ENCODE assay signal across 11 mouse cellular contexts in the genomic region with DNA sequence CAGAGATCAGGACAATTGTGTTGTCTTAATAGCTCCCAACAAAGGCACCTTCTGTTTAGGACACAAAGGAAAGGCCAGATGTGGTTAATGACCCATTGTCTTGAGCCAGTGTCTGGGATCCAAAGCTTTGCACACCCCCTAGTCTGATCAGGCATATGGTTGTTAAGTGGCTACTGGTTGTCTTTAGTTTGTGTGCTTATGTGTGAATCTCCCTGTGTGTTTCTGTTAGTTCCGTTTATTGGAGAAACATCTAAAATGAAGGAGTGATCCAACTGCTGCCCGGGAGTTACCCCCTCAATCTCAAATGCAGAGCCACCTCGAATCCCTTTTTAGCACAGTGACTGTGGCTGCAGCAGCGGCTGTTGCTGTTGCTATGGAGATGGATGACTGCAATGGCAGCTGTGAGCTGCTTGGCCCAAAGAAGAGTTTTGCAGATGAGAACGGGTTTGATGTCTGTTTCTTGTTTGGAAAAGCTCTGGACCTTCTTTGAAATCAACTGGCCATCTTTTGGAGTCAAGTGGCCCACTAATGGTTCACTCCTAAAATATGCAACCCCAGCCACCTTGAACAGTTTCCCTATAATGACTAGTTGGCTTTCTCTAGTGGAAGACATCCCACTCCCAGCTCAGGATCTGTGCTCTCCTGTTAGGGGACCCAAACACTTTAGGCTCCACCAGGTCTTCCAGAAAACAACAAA. TPM values are rescaled to one million over a fixed set of nuclear protein-coding genes. Genes with fewer than 3 reads are reported as not detected.
DNase-seq lines count a peak whose midpoint lies in the region; ATAC-seq and TF ChIP-seq lines count a peak whose summit lies in the region.
"Had no signal": no experiment of that assay in that cellular context is flagged by ENCODE, and none has a peak within 500 bp of the region (broad histone marks: within the 10 kb centered on the region; RNA-seq: fewer than 3 reads in every experiment).

No protein-coding gene starts in this region.

- H3K27ac ChIP-seq in forebrain, embryonic 10.5 days, result peak overlapping the region; percentile 82
- H3K27ac ChIP-seq in olfactory bulb, adult 2 months (ENCODE audit: insufficient read depth, low read depth, low read length), result peak overlapping the region; percentile 62; the same call in 1 of the 2 replicates
- H3K27ac ChIP-seq in thymus, adult 2 months (ENCODE audit: control insufficient read depth, insufficient read depth, low read length), result no peak overlapping the region
- H3K27ac ChIP-seq: lung, embryonic 15.5 days had no signal

- WGBS in forebrain, embryonic 10.5 days, result 25% methylated on average over 5 of the region's 5 CpGs
- WGBS in olfactory bulb, adult 2 months, result 4% methylated on average over 5 of the region's 5 CpGs
- WGBS in thymus, adult 2 months, result 63% methylated on average over 5 of the region's 5 CpGs

- no peak for DNase-seq in frontal cortex, postnatal 14 days (ENCODE audit: low spot score in 2 of 2)
- peak; percentile 64 for DNase-seq in forebrain, embryonic 10.5 days (ENCODE audit: extremely low spot score, low spot score)
- DNase-seq in mesoderm, embryonic 11.5 days (ENCODE audit: low read depth, low spot score), result peak; percentile 54
- DNase-seq in lung, postnatal 25 days (ENCODE audit: low spot score), result no peak
- DNase-seq in thymus, adult 2 months, result no peak

- H3K4me1 ChIP-seq in forebrain, embryonic 10.5 days, result peaks cover 24% of the 10 kb centered on the region
- peaks cover 7% of the 10 kb centered on the region for H3K4me1 ChIP-seq in olfactory bulb, adult 2 months (ENCODE audit: control insufficient read depth, insufficient read depth, low read length)
- no peaks in the 10 kb centered on the region for H3K4me1 ChIP-seq in thymus, adult 2 months (replicated peaks; ENCODE audit: control insufficient read depth, insufficient read depth, low read length)
- H3K4me1 ChIP-seq: lung, embryonic 15.5 days had no signal

- TF ChIP-seq POLR2A in olfactory bulb, adult 2 months (IDR thresholded peaks at IDR 0.05; ENCODE audit: insufficient read depth, low read depth, low read length), result no peak
- no peak for TF ChIP-seq POLR2A in thymus, adult 2 months (IDR thresholded peaks at IDR 0.05; ENCODE audit: control insufficient read depth, extremely low read depth, insufficient read depth, low read length, poor library complexity)

- no peak for TF ChIP-seq CTCF in olfactory bulb, adult 2 months (IDR thresholded peaks at IDR 0.05; ENCODE audit: insufficient read depth, low read depth, low read length)
- TF ChIP-seq CTCF in thymus, adult 2 months (IDR thresholded peaks at IDR 0.05; ENCODE audit: borderline replicate concordance, control insufficient read depth, extremely low read depth, insufficient read depth, low read length, poor library complexity), result no peak

- no peaks in the 10 kb centered on the region for H3K27me3 ChIP-seq in forebrain, embryonic 10.5 days (ENCODE audit: poor library complexity, severe bottlenecking)
- H3K27me3 ChIP-seq in thymus, adult 2 months (ENCODE audit: control insufficient read depth, insufficient read depth, low read length), result no peaks in the 10 kb centered on the region
- H3K27me3 ChIP-seq: lung, embryonic 15.5 days; Patski had no signal

- peak overlapping the region; percentile 18; the same call in 1 of the 2 replicates for H3K4me3 ChIP-seq in forebrain, embryonic 10.5 days
- H3K4me3 ChIP-seq in olfactory bulb, adult 2 months (ENCODE audit: insufficient read depth, low read depth, low read length), result no peak overlapping the region
- no peak overlapping the region for H3K4me3 ChIP-seq in thymus, adult 2 months (ENCODE audit: control insufficient read depth, insufficient read depth, low read length)
- H3K4me3 ChIP-seq: lung, embryonic 15.5 days had no signal

- H3K36me3 ChIP-seq in forebrain, embryonic 10.5 days (replicated peaks), result peaks cover 34% of the 10 kb centered on the region
- H3K36me3 ChIP-seq in thymus, adult 2 months (ENCODE audit: control insufficient read depth, insufficient read depth, low read length), result no peaks in the 10 kb centered on the region

- peaks cover 9% of the 10 kb centered on the region for H3K9me3 ChIP-seq in forebrain, embryonic 10.5 days
- H3K9me3 ChIP-seq: lung, embryonic 15.5 days had no signal

- ATAC-seq in frontal cortex, adult (ENCODE audit: low TSS enrichment), result peak; percentile 94
- no peak for ATAC-seq in granulocyte monocyte progenitor cell, adult 5-6 weeks (replicated peaks; ENCODE audit: poor library complexity, severe bottlenecking)
- ATAC-seq: intestine, postnatal 0 days; Patski had no signal

RNA-seq across cellular contexts. Expression of a gene that starts 25.3 kb away (rescaled TPM):
- polyA plus RNA-seq in forebrain, embryonic 10.5 days (2016; fragmentation: Nextera tagmentation; extraction: Ambion mirVana), result 70.8 and 76.5 TPM in 2 replicates
- not detected in 2 replicates for polyA plus RNA-seq in olfactory bulb, adult 2 months (2012; ENCODE audit: insufficient read depth, insufficient read length, low replicate concordance, missing spikeins)
- total RNA-seq in granulocyte monocyte progenitor cell, adult 5-6 weeks (2014; fragmentation: Nextera tagmentation), result 11.7 and 20.6 TPM in 2 replicates
- 7.0 and 8.9 TPM in 2 replicates for total RNA-seq in granulocyte monocyte progenitor cell, adult 5-6 weeks (2017)
- 2.5 and 2.6 TPM in 2 replicates for polyA plus RNA-seq in thymus, adult 2 months (2012; rRNA removed)

RNA-seq across cellular contexts. Expression of a gene that starts 50.5 kb away (rescaled TPM):
- 1.9 and 2.2 TPM in 2 replicates for polyA plus RNA-seq in forebrain, embryonic 10.5 days (2016; fragmentation: Nextera tagmentation; extraction: Ambion mirVana)
- polyA plus RNA-seq in olfactory bulb, adult 2 months (2012; ENCODE audit: insufficient read depth, insufficient read length, low replicate concordance, missing spikeins), result not detected in 2 replicates
- total RNA-seq in granulocyte monocyte progenitor cell, adult 5-6 weeks (2014; fragmentation: Nextera tagmentation), result 9.5 and 10.6 TPM in 2 replicates
- total RNA-seq in granulocyte monocyte progenitor cell, adult 5-6 weeks (2017), result 4.1 and 7.3 TPM in 2 replicates
- polyA plus RNA-seq in thymus, adult 2 months (2012; rRNA removed), result 1.6 TPM in 2 replicates

Comparison
In these comparisons a context has a peak if more than half of its experiments do, and no peak if none do; other contexts are left out.
1. DNase-seq: peak in forebrain, embryonic 10.5 days (single experiment) and mesoderm, embryonic 11.5 days (single experiment); none in frontal cortex, postnatal 14 days (0 of 2), lung, postnatal 25 days (single experiment) and thymus, adult 2 months (single experiment).